Mouse (Mus musculus) olfactory bulb, adult 2 months (tissue): ENCODE measurements around the gene Rab44. TPM values are rescaled to one million over a fixed set of nuclear protein-coding genes. Genes with fewer than 3 reads are reported as not detected.
"Not testable (repeated sequence)": the region's sequence is repeated elsewhere in the genome, so short reads cannot be mapped to it uniquely, and the experiment has no call there.

ENCODE experiments used
- H3K27ac ChIP-seq: fragments of 200-500 bp; 2 replicates; pipeline ENCODE4 v1.5.1; 2012; ENCODE audit warnings: low read depth, low read length; ENCODE audit not compliant: insufficient read depth
- H3K4me1 ChIP-seq: fragments of 200-500 bp; 2 replicates; pipeline ENCODE4 v1.6.1; 2012; ENCODE audit warnings: low read length; ENCODE audit not compliant: control insufficient read depth, insufficient read depth
- H3K4me3 ChIP-seq: fragments of 200-500 bp; 2 replicates; pipeline ENCODE4 v1.5.1; 2012; ENCODE audit warnings: mild to moderate bottlenecking, low read depth, low read length, moderate library complexity; ENCODE audit not compliant: insufficient read depth
- CTCF ChIP-seq: fragments of 200-500 bp; IDR thresholded peaks from 2 replicates; pipeline ENCODE4 v1.5.1; 2012; ENCODE audit warnings: low read depth, mild to moderate bottlenecking, low read length, moderate library complexity; ENCODE audit not compliant: insufficient read depth
- POLR2A ChIP-seq: fragments of 200-500 bp; IDR thresholded peaks from 2 replicates; pipeline ENCODE4 v1.6.1; 2012; ENCODE audit warnings: mild to moderate bottlenecking, low read depth, low read length, moderate library complexity; ENCODE audit not compliant: insufficient read depth
- WGBS: fragments of 180-500 bp; shearing (Covaris S2); methylation state at CpG from one replicate; pipeline ENCODE4 v1.1.7; 2018; 5-methylcytosine and 5-hydroxymethylcytosine counted together
- polyA plus RNA-seq: library from polyadenylated mRNA; stranded (reverse); fragments of >200 nt; gene quantifications from 2 replicates; pipeline ENCODE4 v1.2.4, GENCODE M21; 2012; ENCODE audit warnings: low replicate concordance; ENCODE audit not compliant: missing spikeins, insufficient read depth, insufficient read length

Rab44 gene
- polyA plus RNA-seq, 1 experiment = not detected

DNA sequence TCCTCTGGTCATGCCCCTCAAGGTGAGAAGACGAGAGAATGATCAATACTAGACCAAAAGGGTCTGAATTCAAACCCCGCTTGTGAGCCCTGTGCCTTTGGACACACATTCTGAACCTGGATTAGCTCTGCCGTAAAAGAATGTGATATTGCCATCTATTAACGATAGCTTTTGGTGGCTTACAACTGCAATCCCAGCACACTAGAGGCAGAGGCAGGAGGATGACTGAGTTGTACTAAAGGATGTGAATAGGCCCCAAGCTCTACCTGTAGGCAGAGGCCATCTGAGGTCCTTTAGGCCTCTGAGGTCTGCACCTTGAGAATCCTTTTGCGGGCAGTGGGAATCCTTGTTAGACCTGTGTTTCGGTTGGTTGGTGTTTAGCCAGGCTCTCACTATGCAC is 17.7 kb upstream of the Rab44 start:
- no peak for TF ChIP-seq CTCF
- no peak for TF ChIP-seq POLR2A
- no peak overlapping the region for H3K27ac ChIP-seq
- 91% methylated on average over 6 of the region's 6 CpGs for WGBS
- H3K4me1 ChIP-seq = peaks cover 14% of the 10 kb centered on the region; the same call in 1 of the 2 replicates
- no peak overlapping the region for H3K4me3 ChIP-seq

DNA sequence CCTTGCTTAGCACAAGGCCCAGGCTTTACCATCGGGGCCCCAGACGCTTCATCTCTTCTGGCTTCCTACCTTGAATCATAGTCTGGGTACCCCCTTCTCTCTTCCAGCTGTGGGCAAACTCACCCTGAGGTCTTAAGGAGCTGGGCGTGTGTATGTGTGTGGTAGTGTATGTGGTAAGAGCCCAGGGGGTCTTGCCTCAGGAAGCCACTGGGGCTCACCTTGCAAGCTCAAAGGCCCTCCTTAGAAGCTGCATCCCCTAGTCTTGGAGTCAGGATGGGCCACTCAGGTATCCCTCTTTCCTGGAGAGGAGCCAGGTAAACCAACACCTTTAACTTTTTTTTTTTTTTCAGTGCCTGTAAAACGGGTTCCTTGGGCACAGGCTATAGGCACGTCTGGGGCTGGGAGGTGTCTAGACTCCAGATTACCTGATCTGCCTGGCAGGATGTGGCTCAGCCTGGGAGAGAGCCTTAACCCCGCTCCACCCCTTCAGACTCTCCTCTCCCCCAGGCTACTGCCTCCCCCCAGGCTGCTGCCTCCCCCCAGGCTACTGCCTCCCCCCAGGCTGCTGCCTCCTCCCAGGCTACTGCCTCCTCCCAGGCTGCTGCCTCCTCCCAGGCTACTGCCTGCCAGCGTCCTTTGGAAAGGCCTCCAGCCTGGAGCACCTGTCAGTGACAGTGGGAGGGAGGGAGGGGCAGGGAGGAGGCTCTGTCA is 16.9 kb upstream of the Rab44 start:
- H3K4me3 ChIP-seq = no peak overlapping the region
- H3K27ac ChIP-seq = no peak overlapping the region
- no peak for TF ChIP-seq CTCF
- TF ChIP-seq POLR2A = no peak
- peaks cover 14% of the 10 kb centered on the region; the same call in 1 of the 2 replicates for H3K4me1 ChIP-seq
- WGBS = 62% methylated on average over 7 of the region's 7 CpGs

DNA sequence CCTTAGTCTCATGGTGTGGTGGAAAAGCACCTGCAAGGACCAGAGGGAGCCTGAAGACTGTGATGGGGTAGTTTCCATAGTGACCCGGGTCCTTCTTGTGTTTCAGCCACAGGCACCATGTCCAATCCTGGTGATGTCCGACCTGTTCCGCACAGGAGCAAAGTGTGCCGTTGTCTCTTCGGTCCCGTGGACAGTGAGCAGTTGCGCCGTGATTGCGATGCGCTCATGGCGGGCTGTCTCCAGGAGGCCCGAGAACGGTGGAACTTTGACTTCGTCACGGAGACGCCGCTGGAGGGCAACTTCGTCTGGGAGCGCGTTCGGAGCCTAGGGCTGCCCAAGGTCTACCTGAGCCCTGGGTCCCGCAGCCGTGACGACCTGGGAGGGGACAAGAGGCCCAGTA is 15.7 kb upstream of the Rab44 start:
- Histone ChIP-seq H3K27ac (no peak overlapping the region), H3K4me1 (peaks cover 14% of the 10 kb centered on the region; the same call in 1 of the 2 replicates), H3K4me3 (no peak overlapping the region)
- TF ChIP-seq CTCF = no peak
- no peak for TF ChIP-seq POLR2A
- WGBS = 96% methylated on average over 24 of the region's 24 CpGs

DNA sequence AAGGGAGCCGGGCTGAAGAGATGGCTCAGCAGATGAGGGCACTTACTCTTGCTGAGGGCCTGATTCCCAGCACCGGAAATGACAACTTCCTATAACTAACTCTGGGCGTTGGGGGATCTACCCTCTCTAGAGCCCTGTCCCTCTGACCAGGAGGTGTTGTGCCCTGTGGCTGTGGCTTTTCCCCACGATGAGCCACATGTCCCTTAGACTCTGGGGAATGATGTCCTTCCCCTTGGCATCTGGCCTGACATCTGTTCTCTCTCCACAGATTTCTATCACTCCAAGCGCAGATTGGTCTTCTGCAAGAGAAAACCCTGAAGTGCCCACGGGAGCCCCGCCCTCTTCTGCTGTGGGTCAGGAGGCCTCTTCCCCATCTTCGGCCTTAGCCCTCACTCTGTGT is 14.9 kb upstream of the Rab44 start:
- Histone ChIP-seq H3K27ac (no peak overlapping the region), H3K4me3 (no peak overlapping the region), H3K4me1 (peaks cover 7% of the 10 kb centered on the region; the same call in 1 of the 2 replicates)
- 83% methylated on average over 8 of the region's 8 CpGs for WGBS
- TF ChIP-seq CTCF (no peak), POLR2A (no peak)

DNA sequence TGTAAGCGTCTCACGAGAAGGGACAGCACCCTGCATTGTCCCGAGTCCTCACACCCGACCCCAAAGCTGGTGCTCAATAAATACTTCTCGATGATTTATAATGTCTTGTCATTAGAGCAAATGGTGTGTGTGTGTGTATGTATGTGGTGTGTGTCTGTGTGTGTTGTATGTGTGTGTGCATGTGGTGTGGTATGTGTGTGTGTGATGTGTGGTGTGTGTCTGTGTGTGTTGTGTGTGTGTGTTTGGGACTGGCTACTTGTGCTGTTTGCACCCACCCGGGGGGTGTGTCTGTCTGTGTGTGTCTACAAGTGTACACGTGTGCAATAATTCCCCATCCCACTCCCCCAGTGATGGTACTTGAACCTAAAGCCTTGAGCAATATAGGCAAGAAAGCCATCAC is 13.3 kb upstream of the Rab44 start:
- 90% methylated on average over 7 of the region's 7 CpGs for WGBS
- no peak for TF ChIP-seq POLR2A
- TF ChIP-seq CTCF = no peak

DNA sequence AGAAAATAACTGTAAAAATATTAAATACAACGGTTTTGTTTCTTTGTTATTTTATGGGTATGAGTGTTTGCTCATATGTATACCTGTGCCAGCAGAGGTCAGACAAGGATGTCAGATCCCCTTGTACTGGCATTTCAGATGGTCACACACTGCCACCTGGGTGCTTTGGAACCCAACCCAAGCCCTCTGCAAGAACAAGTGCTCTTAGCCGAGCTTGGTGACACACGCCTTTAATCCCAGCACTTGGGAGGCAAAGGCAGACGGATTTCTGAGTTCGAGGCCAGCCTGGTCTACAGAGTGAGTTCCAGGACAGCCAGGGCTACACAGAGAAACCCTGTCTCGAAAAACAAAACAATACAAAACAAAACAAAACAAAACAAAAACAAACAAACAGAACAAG is 3.6 kb upstream of the Rab44 start:
- 88% methylated on average over 6 of the region's 6 CpGs for WGBS

More for the DNA sequence above, 13.3 kb upstream of the Rab44 start:
- H3K4me3 ChIP-seq = no peak overlapping the region
- 0 out of 2 replicates have a peak, but pooled peaks cover 4% of the 10 kb centered on the region for H3K4me1 ChIP-seq
- no peak overlapping the region for H3K27ac ChIP-seq

DNA sequence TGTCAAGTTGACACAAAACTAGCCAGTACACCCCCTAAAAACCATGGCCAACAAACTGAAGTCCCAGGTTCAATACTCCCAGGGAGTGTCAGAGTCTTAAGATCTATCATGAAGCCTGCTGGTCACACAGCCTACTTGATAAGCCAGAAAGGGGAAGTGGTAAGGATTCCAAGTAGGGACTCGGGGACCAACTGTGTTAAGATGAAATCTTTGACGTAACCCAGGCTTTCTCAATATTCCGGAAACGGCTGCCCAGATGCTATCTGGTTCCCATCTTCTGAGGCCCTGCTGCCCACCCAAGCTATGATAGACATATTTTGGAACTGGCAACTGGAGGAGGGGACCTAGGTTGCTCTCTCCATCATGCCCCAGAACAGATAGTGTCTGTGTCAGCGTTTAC is 2.6 kb upstream of the Rab44 start:
- Histone ChIP-seq H3K27ac (no peak overlapping the region), H3K4me1 (no peaks in the 10 kb centered on the region), H3K4me3 (no peak overlapping the region)
- 88% methylated on average over 5 of the region's 5 CpGs for WGBS
- TF ChIP-seq CTCF (no peak), POLR2A (no peak)

More for the DNA sequence above, 3.6 kb upstream of the Rab44 start:
- not testable (repeated sequence) for H3K4me1 ChIP-seq, H3K27ac ChIP-seq, H3K4me3 ChIP-seq

DNA sequence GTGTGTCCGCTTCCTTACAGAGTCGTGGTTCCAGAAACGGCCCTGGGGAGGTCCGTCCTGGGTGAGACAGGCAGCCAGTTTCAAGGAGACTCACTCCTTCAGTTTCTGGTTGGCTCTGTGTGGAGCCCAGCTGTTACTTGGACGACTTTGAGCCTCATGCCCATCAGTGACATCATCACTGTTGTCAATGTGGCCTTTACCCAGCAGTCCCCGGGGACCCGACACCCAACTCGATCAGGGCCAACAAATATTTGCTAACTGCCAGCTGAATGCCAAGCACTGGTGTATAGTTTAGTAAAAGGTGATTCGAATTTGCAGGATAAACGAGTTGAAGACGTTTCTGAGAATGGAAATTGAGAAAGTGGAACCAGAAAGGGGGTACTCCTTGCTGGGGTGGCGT is 2.1 kb downstream of the Rab44 start:
- 75% methylated on average over 12 of the region's 12 CpGs for WGBS

DNA sequence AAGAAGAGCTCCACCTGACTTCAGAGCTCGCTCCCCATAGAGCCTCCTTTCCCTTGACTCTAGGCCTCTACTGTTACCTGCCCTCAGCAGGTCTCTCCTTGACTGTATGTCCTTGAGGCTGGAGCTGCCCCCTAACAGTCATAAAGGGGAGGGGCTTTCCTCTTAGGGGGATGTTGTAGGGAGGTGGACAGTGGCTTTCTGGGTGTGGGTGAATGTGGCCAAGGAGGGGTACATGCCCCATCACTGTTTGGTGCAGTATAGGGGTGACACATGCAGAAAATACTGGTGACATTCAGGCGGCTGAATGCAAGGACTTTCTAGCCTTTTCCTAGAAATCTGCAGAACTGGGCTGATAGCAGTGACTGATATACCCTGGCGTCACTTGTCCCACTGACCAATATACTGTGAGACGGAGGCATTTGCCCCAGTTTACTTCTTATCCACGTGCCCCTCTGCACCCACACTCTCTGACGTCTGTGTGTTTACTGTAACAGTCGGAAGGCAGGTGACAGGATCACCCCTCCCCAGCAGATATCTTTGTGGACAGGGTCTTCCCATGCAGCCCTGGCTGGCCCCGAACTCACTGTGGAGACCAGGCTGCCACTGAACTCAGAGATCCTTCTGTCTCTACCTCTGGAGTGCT is 3.2 kb downstream of the Rab44 start:
- no peak for TF ChIP-seq CTCF
- TF ChIP-seq POLR2A = no peak
- H3K4me3 ChIP-seq = no peak overlapping the region
- H3K27ac ChIP-seq = no peak overlapping the region
- 92% methylated on average over 8 of the region's 8 CpGs for WGBS
- peaks cover 4% of the 10 kb centered on the region; the same call in 1 of the 2 replicates for H3K4me1 ChIP-seq

More for the DNA sequence above, 2.1 kb downstream of the Rab44 start:
- Histone ChIP-seq H3K27ac (no peak overlapping the region), H3K4me3 (no peak overlapping the region), H3K4me1 (peaks cover 4% of the 10 kb centered on the region; the same call in 1 of the 2 replicates)
- TF ChIP-seq CTCF (no peak), POLR2A (no peak)

DNA sequence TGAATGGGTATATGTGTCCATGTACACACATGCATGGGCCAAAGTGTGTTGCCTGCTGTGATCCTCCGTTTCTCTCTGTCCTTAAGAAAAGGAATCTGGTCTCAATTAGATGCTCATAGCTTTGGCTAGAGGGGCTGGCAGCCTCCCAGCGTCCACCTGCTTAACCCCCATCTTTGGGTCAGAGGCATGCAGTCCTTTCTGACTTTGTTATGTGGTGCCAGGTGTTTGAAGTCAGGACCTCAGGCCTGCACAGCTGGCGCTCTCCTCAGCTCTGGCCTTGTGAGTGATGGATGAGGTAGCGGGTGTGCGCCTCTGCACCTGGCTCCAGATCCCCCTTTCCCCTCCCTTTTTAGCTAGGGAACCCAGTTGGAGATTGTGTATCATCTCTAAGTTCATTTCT is 4.1 kb downstream of the Rab44 start:
- Histone ChIP-seq H3K4me3 (no peak overlapping the region), H3K27ac (no peak overlapping the region), H3K4me1 (peaks cover 4% of the 10 kb centered on the region; the same call in 1 of the 2 replicates)
- no peak for TF ChIP-seq POLR2A
- no peak for TF ChIP-seq CTCF
- WGBS = 76% methylated on average over 5 of the region's 5 CpGs
